Mouse (Mus musculus) kidney, adult 2 months (tissue): ENCODE data around the gene Sec22a.

Source experiments
- CTCF ChIP-seq: fragments of 200-500 bp; conservative IDR thresholded peaks from 2 replicates; pipeline ENCODE4 v1.5.1; 2011; ENCODE audit warnings: low read depth, mild to moderate bottlenecking, control low read depth, low read length, moderate library complexity, mixed read lengths; ENCODE audit not compliant: insufficient read depth, insufficient read length
- POLR2A ChIP-seq: fragments of 200-500 bp; IDR thresholded peaks from one replicate; pipeline ENCODE4 v1.6.1; 2011; ENCODE audit warnings: low read depth, low read length, control low read depth

- no peak for TF ChIP-seq CTCF
- TF ChIP-seq POLR2A: no peak
Measured at GRCm38 (mm10) chr16:35392813-35393212, 29.1 kb upstream of the Sec22a start.
